Mouse (Mus musculus) gastrocnemius, adult 2 months (tissue): Measurements from ENCODE around the gene Pax6. TPM values are rescaled to one million over a fixed set of nuclear protein-coding genes. Genes with fewer than 3 reads are reported as not detected.

Experiments used
- DNase-seq: peaks from one replicate; pipeline ENCODE4 v3.0.0; 2022
- H3K27ac ChIP-seq: fragments of 200-600 bp; 2 replicates; pipeline ENCODE4 v1.8.1; 2022; ENCODE audit warnings: mild to moderate bottlenecking
- H3K4me3 ChIP-seq: fragments of 200-600 bp; 2 replicates; pipeline ENCODE4 v1.8.1; 2022; ENCODE audit warnings: mild to moderate bottlenecking, moderate library complexity
- CTCF ChIP-seq: fragments of 200-600 bp; IDR thresholded peaks from 2 replicates; pipeline ENCODE4 v1.8.1; 2022; ENCODE audit warnings: antibody characterized with exemption, mild to moderate bottlenecking, moderate library complexity
- intact Hi-C: fragments of 180-260 bp; cut with DNase I; formaldehyde crosslinking; loops from one replicate; pipeline ENCODE4 v1.15.1; 2025
- total RNA-seq, 2 experiments: library from RNA; stranded (reverse); gene quantifications; 2 replicates each; pipeline ENCODE4 v1.2.3; 2021

The Pax6 gene
- total RNA-seq, 2 experiments from 2014 or later = not detected

- no peak for TF ChIP-seq CTCF
- DNase-seq = no peak
- no peak overlapping the region for H3K4me3 ChIP-seq
- no peak overlapping the region for H3K27ac ChIP-seq
- intact Hi-C loops = no loop called here
These were observed 3.0 kb upstream of the Pax6 start for GRCm38 (mm10) chr2:105665491-105666250.

GRCm38 (mm10) chr2:105666331-105666730 lies 2.4 kb upstream of the Pax6 start:
- intact Hi-C loops = no loop called here

GRCm38 (mm10) chr2:105666763-105667625 lies 1.7 kb upstream of the Pax6 start:
- no peak overlapping the region for H3K27ac ChIP-seq
- no peak for TF ChIP-seq CTCF
- no peak overlapping the region for H3K4me3 ChIP-seq
- DNase-seq = no peak
- intact Hi-C loops = no loop called here

More at GRCm38 (mm10) chr2:105666331-105666730, 2.4 kb upstream of the Pax6 start:
- H3K4me3 ChIP-seq = no peak overlapping the region
- no peak for DNase-seq
- H3K27ac ChIP-seq = no peak overlapping the region
- no peak for TF ChIP-seq CTCF

GRCm38 (mm10) chr2:105667626-105667950 lies 1.1 kb upstream of the Pax6 start:
- Histone ChIP-seq H3K4me3 (no peak overlapping the region), H3K27ac (no peak overlapping the region)
- intact Hi-C loops = no loop called here
- DNase-seq = no peak
- no peak for TF ChIP-seq CTCF

- no peak overlapping the region for H3K27ac ChIP-seq
- intact Hi-C loops = no loop called here
- H3K4me3 ChIP-seq = peak overlapping the region; percentile 28; the same call in 1 of the 2 replicates
- TF ChIP-seq CTCF = no peak
- no peak for DNase-seq
These were observed 716 bp downstream of the Pax6 start for GRCm38 (mm10) chr2:105669371-105669861.

- DNase-seq = no peak
- Histone ChIP-seq H3K4me3 (no peak overlapping the region; the same call in 1 of the 2 replicates), H3K27ac (no peak overlapping the region)
- no peak for TF ChIP-seq CTCF
- intact Hi-C loops = no loop called here
These were observed 1.4 kb downstream of the Pax6 start for GRCm38 (mm10) chr2:105669881-105670730.

- DNase-seq = no peak
- no peak for TF ChIP-seq CTCF
- intact Hi-C loops = no loop called here
These were observed 2.0 kb downstream of the Pax6 start for GRCm38 (mm10) chr2:105670731-105671095.

GRCm38 (mm10) chr2:105671116-105671797 lies 2.6 kb downstream of the Pax6 start:
- Histone ChIP-seq H3K27ac (no peak overlapping the region), H3K4me3 (no peak overlapping the region)
- no peak for TF ChIP-seq CTCF
- DNase-seq = no peak
- intact Hi-C loops = no loop called here

More at GRCm38 (mm10) chr2:105670731-105671095, 2.0 kb downstream of the Pax6 start:
- no peak overlapping the region for H3K4me3 ChIP-seq
- H3K27ac ChIP-seq = no peak overlapping the region

GRCm38 (mm10) chr2:105671798-105672595 lies 3.3 kb downstream of the Pax6 start:
- intact Hi-C loops = no loop called here
- Histone ChIP-seq H3K4me3 (no peak overlapping the region), H3K27ac (no peak overlapping the region)
- no peak for DNase-seq
- no peak for TF ChIP-seq CTCF

GRCm38 (mm10) chr2:105672596-105672960 lies 3.9 kb downstream of the Pax6 start:
- TF ChIP-seq CTCF = no peak
- no peak for DNase-seq
- intact Hi-C loops = no loop called here
- H3K4me3 ChIP-seq = no peak overlapping the region
- no peak overlapping the region for H3K27ac ChIP-seq

GRCm38 (mm10) chr2:105673054-105673453 lies 4.4 kb downstream of the Pax6 start:
- H3K4me3 ChIP-seq = no peak overlapping the region
- TF ChIP-seq CTCF = no peak
- intact Hi-C loops = no loop called here

More at GRCm38 (mm10) chr2:105673054-105673453, 4.4 kb downstream of the Pax6 start:
- H3K27ac ChIP-seq = no peak overlapping the region
- DNase-seq = no peak
